In the genomic region with DNA sequence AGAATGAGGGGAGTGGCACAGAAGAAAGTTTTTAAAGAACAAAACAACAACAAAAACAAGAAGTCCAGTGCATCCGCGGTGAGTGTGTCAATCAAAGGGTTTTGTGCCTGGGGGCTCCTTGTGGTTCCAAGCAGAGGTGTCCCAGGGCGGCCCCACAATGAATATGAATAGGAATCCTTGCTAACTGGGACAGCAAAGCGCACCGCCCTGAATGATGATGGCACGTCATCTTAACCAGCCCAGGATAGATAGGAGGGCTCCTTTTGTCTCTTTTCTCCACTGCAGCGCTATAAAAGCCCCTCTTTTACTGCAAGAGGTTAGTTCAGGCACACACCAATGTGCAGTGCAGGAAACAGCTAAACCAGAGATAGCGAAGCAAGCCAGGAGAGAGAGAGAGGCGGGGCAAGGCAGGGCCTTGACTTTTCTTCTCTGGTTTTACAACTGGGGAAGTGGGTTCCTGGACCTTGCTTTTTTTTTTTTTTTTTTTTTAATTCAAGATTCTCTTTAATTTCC, we compare ENCODE assay signal across 11 mouse cellular contexts. TPM values are rescaled to one million over a fixed set of nuclear protein-coding genes. Genes with fewer than 3 reads are reported as not detected.
A peak's percentile ranks its signal among the peaks of the same experiment; 100 is the strongest.
DNase-seq lines count a peak whose midpoint lies in the region; ATAC-seq lines count a peak whose summit lies in the region.
"Had no signal": no experiment of that assay in that cellular context is flagged by ENCODE, and none has a peak within 500 bp of the region (broad histone marks: within the 10 kb centered on the region; RNA-seq: fewer than 3 reads in every experiment).

A gene (plus strand): TSS at position 463 of the 513 bp plus-strand sequence.

- H3K27me3 ChIP-seq in heart, embryonic 15.5 days = peaks cover 98% of the 10 kb centered on the region
- peaks cover 100% of the 10 kb centered on the region for H3K27me3 ChIP-seq in hindbrain, embryonic 14.5 days (ENCODE audit: control insufficient read depth, insufficient read depth, low read length)
- peaks cover 85% of the 10 kb centered on the region for H3K27me3 ChIP-seq in neural tube, embryonic 11.5 days (ENCODE audit: control insufficient read depth, insufficient read depth, low read length)
- H3K27me3 ChIP-seq: CH12.LX had no signal

- WGBS in heart, embryonic 15.5 days = 1% methylated on average over 9 of the region's 9 CpGs
- WGBS in hindbrain, embryonic 14.5 days = 2% methylated on average over 9 of the region's 9 CpGs
- under 1% methylated on average over 9 of the region's 9 CpGs for WGBS in neural tube, embryonic 11.5 days

- peak within 1 kb of the TSS; percentile 40 for H3K4me2 ChIP-seq in heart, embryonic 15.5 days
- H3K4me2 ChIP-seq in hindbrain, embryonic 14.5 days (replicated peaks) = peak within 1 kb of the TSS; percentile 49
- peak within 1 kb of the TSS; percentile 31 for H3K4me2 ChIP-seq in neural tube, embryonic 11.5 days (ENCODE audit: low read depth)

- no peak within 1 kb of the TSS for H3K27ac ChIP-seq in heart, embryonic 15.5 days
- 0 out of 2 replicates have a peak within 1 kb of the TSS, but pooled peaks have one; percentile 32 for H3K27ac ChIP-seq in hindbrain, embryonic 14.5 days
- peak within 1 kb of the TSS; percentile 9 for H3K27ac ChIP-seq in neural tube, embryonic 11.5 days (ENCODE audit: low read depth, low read length)

- H3K4me3 ChIP-seq in heart, embryonic 15.5 days = peak within 1 kb of the TSS; percentile 23
- peak within 1 kb of the TSS; percentile 30 for H3K4me3 ChIP-seq in hindbrain, embryonic 14.5 days (replicated peaks; ENCODE audit: low read length)
- peak within 1 kb of the TSS; percentile 33 for H3K4me3 ChIP-seq in neural tube, embryonic 11.5 days (ENCODE audit: low read depth, low read length)

- ATAC-seq in heart, embryonic 15.5 days (replicated peaks; ENCODE audit: insufficient number of reproducible peaks, insufficient read depth, low FRiP score, low read depth) = no peak
- ATAC-seq in hindbrain, embryonic 14.5 days (ENCODE audit: low FRiP score) = no peak
- peak; percentile 37; the same call in 1 of the 2 replicates for ATAC-seq in neural tube, embryonic 11.5 days (ENCODE audit: insufficient read depth, low FRiP score, low TSS enrichment)
- no peak for ATAC-seq in cerebellum, adult (ENCODE audit: insufficient number of reproducible peaks, low FRiP score, low TSS enrichment)

- H3K9me3 ChIP-seq in heart, embryonic 15.5 days (replicated peaks) = no peaks in the 10 kb centered on the region
- H3K9me3 ChIP-seq in hindbrain, embryonic 14.5 days (ENCODE audit: control insufficient read depth, low read length) = no peaks in the 10 kb centered on the region
- no peaks in the 10 kb centered on the region for H3K9me3 ChIP-seq in neural tube, embryonic 11.5 days (ENCODE audit: control insufficient read depth, low read length)

- no peak within 1 kb of the TSS for H3K9ac ChIP-seq in heart, embryonic 15.5 days
- H3K9ac ChIP-seq in hindbrain, embryonic 14.5 days = peak within 1 kb of the TSS; percentile 43
- H3K9ac ChIP-seq in neural tube, embryonic 11.5 days (ENCODE audit: low read length) = peak within 1 kb of the TSS; percentile 35

- H3K36me3 ChIP-seq in heart, embryonic 15.5 days = no peaks in the 10 kb centered on the region
- no peaks in the 10 kb centered on the region for H3K36me3 ChIP-seq in hindbrain, embryonic 14.5 days (replicated peaks; ENCODE audit: control insufficient read depth, insufficient read depth)
- H3K36me3 ChIP-seq in neural tube, embryonic 11.5 days (ENCODE audit: control insufficient read depth, insufficient read depth, low read length) = no peaks in the 10 kb centered on the region

- peaks cover 16% of the 10 kb centered on the region for H3K4me1 ChIP-seq in heart, embryonic 15.5 days (replicated peaks)
- no peaks in the 10 kb centered on the region; the same call in 1 of the 2 replicates for H3K4me1 ChIP-seq in hindbrain, embryonic 14.5 days (replicated peaks; ENCODE audit: control insufficient read depth, insufficient read depth, low read length)
- no peaks in the 10 kb centered on the region for H3K4me1 ChIP-seq in neural tube, embryonic 11.5 days (ENCODE audit: control insufficient read depth, insufficient read depth, low read length)

- intact Hi-C loops in heart, postnatal 10 days (cut with DNase I) = no loop called here

- no peak for DNase-seq in heart, postnatal 10 days
- peak; percentile 63 for DNase-seq in ZHBTc4 (ENCODE audit: low read depth, low spot score)
- no peak for DNase-seq in hindbrain, embryonic 14.5 days (ENCODE audit: low spot score)
- peak; percentile 70 for DNase-seq in neural tube, embryonic 11.5 days (ENCODE audit: low spot score)
- DNase-seq in urinary bladder, postnatal 4 days (ENCODE audit: low spot score in 2 of 2) = no peak
- no peak for DNase-seq in lung, postnatal 10 days
- DNase-seq: cerebellum, postnatal 36 days had no signal

RNA-seq across cellular contexts. Expression of the gene that starts here (rescaled TPM):
- not detected in 2 replicates for polyA plus RNA-seq in heart, embryonic 15.5 days (2015; fragmentation: Nextera tagmentation; extraction: Ambion mirVana)
- total RNA-seq in heart, postnatal 10 days (2021) = not detected
- polyA plus RNA-seq in hindbrain, embryonic 14.5 days (2014; fragmentation: Nextera tagmentation; extraction: Ambion mirVana) = 9.2 and 11.1 TPM in 2 replicates
- polyA plus RNA-seq in neural tube, embryonic 11.5 days (2014; fragmentation: Nextera tagmentation; extraction: Ambion mirVana) = 36.6 and 38.9 TPM in 2 replicates
- total RNA-seq: CH12.LX; liver, adult 2 months had no signal
- polyA plus RNA-seq: liver, adult 2 months had no signal

Comparison
In these comparisons a context has a peak if more than half of its experiments do, and no peak if none do; other contexts are left out.
1. RNA of the gene that starts here (polyA plus RNA-seq): 36.6 to 38.9 TPM in neural tube, embryonic 11.5 days and 9.2 to 11.1 TPM in hindbrain, embryonic 14.5 days; not detected in heart, embryonic 15.5 days; every median in the first group is over 10 times any median in the second.
2. DNase-seq: peak in ZHBTc4 (single experiment) and neural tube, embryonic 11.5 days (single experiment); none in heart, postnatal 10 days (0 of 2), hindbrain, embryonic 14.5 days (single experiment), urinary bladder, postnatal 4 days (0 of 2) and lung, postnatal 10 days (single experiment).
3. Peak in every context shown above with its lines, with median percentiles within 50 percentile points of each other: H3K4me2 ChIP-seq and H3K4me3 ChIP-seq.